Mouse (Mus musculus): ENCODE results near the gene Aatf. TPM values are rescaled to one million over a fixed set of nuclear protein-coding genes. Genes with fewer than 3 reads are reported as not detected.

Gene Aatf
- polyA plus RNA-seq, 1 experiment from 2014 or later = 28.2 TPM

DNA sequence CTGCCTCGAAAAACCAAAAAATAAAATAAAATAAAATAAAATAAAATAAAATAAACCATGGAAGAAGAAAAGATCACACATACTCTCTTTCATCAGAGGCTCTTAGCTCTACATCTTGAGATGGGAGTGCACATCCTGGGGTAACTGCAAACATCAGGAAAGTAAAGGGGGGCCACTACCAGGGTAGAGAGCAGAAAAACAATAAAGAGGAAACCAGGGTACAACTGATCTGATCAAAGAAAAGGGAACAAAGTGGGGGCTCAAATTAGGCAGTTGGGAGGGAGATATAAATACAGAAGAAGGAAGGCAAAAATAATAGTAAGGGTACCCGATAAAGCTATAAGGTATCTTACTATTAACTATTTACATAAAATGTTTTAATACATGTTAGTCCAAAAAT is 36.7 kb downstream of the Aatf start:
- H3K9me3 ChIP-seq (replicated peaks; ENCODE audit: control insufficient read depth, low read length) = no peaks in the 10 kb centered on the region
- no peak overlapping the region for H3K4me3 ChIP-seq (ENCODE audit: low read depth, low read length)
- H3K9ac ChIP-seq (ENCODE audit: low read depth, low read length) = no peak overlapping the region
- H3K4me2 ChIP-seq = no peak overlapping the region
- no peaks in the 10 kb centered on the region for H3K36me3 ChIP-seq (ENCODE audit: control insufficient read depth, insufficient read depth, low read length)
- 0 out of 2 replicates have a peak, but pooled peaks cover 3% of the 10 kb centered on the region for H3K4me1 ChIP-seq (ENCODE audit: control insufficient read depth, insufficient read depth, low read length)
- no peak for ATAC-seq (replicated peaks; ENCODE audit: insufficient number of reproducible peaks, low FRiP score, low TSS enrichment)
- no peaks in the 10 kb centered on the region for H3K27me3 ChIP-seq (ENCODE audit: control insufficient read depth, insufficient read depth, low read length)
- WGBS (ENCODE audit: insufficient replicate concordance) = 83% methylated on average over 2 of the region's 2 CpGs
- H3K27ac ChIP-seq (ENCODE audit: low read depth, low read length) = no peak overlapping the region

DNA sequence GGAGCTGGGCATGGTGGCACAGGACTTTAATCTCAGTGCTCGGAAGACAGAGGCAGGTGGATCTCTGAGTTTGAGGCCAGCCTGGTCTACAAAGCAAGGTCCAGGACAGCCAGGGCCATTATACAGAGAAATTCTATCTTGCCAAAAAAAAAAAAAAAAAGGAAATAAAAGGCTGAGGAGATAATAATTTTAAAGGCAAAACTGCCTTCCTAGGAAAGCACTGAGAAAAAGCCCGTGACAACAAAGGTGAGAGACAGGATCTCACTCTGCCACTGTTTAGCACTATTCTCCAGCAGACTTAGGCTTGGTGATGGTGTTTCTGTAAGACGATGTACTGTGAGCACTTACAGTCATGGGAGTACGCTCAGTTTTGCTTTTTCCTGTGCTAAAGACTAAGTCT is 37.3 kb downstream of the Aatf start:
- no peak overlapping the region for H3K9ac ChIP-seq (ENCODE audit: low read depth, low read length)
- no peak overlapping the region for H3K4me2 ChIP-seq
- no peak overlapping the region for H3K27ac ChIP-seq (ENCODE audit: low read depth, low read length)
- 95% methylated on average over 4 of the region's 4 CpGs for WGBS (ENCODE audit: insufficient replicate concordance)
- no peaks in the 10 kb centered on the region for H3K36me3 ChIP-seq (ENCODE audit: control insufficient read depth, insufficient read depth, low read length)
- no peak for ATAC-seq (replicated peaks; ENCODE audit: insufficient number of reproducible peaks, low FRiP score, low TSS enrichment)
- H3K4me1 ChIP-seq (ENCODE audit: control insufficient read depth, insufficient read depth, low read length) = 0 out of 2 replicates have a peak, but pooled peaks cover 3% of the 10 kb centered on the region
- no peak overlapping the region for H3K4me3 ChIP-seq (ENCODE audit: low read depth, low read length)
- no peaks in the 10 kb centered on the region for H3K9me3 ChIP-seq (replicated peaks; ENCODE audit: control insufficient read depth, low read length)
- no peaks in the 10 kb centered on the region for H3K27me3 ChIP-seq (ENCODE audit: control insufficient read depth, insufficient read depth, low read length)

DNA sequence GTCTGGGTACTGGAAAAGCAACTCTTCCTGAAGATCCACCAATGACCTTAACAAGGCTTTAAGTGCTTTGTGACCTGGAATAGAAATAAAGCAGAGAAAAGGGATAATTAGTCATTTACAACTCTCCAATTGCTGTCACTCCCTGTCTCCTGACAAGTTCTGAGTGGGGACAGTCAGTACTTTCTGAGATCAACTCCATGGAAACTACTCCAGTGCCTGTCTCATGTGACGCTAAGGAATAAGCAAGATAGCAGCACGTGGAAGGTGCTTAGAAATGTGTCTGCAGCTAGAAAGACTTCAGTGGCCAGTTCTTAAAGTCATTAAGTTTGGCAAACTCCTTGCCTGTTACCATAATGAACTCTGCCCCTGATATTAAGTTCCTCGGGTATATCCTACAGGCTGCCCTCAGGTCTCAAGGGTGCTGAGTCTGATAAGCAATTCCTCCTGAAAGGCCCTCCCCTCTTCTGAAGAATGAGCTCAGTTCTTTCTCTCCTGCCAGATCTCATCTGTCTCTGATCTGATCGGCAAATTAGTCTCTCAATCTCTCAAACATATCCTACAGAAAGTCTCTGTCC is 40.1 kb downstream of the Aatf start:
- Histone ChIP-seq H3K36me3 (ENCODE audit: control insufficient read depth, insufficient read depth, low read length) (peaks cover 5% of the 10 kb centered on the region), H3K27ac (ENCODE audit: low read depth, low read length) (no peak overlapping the region), H3K4me2 (no peak overlapping the region), H3K27me3 (ENCODE audit: control insufficient read depth, insufficient read depth, low read length) (no peaks in the 10 kb centered on the region), H3K4me1 (ENCODE audit: control insufficient read depth, insufficient read depth, low read length) (0 out of 2 replicates have a peak, but pooled peaks cover 3% of the 10 kb centered on the region), H3K4me3 (ENCODE audit: low read depth, low read length) (no peak overlapping the region), H3K9ac (ENCODE audit: low read depth, low read length) (no peak overlapping the region), H3K9me3 (replicated peaks; ENCODE audit: control insufficient read depth, low read length) (no peaks in the 10 kb centered on the region)
- ATAC-seq (replicated peaks; ENCODE audit: insufficient number of reproducible peaks, low FRiP score, low TSS enrichment) = no peak
- 54% methylated on average over 4 of the region's 4 CpGs for WGBS (ENCODE audit: insufficient replicate concordance)

DNA sequence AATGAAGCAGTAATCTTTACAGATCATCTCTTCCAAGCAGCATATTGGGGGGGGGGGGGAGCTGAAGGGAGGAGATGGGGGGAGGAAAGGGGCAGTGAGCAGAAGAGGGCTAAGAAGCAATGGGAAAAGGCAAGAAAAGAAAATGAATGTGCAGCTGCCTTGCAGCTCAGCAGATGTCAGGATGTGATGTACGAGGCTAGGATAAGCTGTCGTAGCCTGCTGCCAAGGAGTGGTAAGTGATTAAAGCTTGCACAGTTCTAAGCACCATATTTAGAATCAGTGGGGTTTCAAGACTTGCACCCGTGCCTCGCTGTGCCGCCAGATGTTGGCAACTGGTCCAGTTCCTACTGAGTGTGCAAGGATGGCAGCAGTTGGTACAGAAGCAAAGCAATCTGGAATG is 48.8 kb downstream of the Aatf start:
- Histone ChIP-seq H3K9me3 (replicated peaks; ENCODE audit: control insufficient read depth, low read length) (no peaks in the 10 kb centered on the region), H3K9ac (ENCODE audit: low read depth, low read length) (no peak overlapping the region), H3K4me1 (ENCODE audit: control insufficient read depth, insufficient read depth, low read length) (no peaks in the 10 kb centered on the region), H3K27ac (ENCODE audit: low read depth, low read length) (no peak overlapping the region), H3K4me2 (no peak overlapping the region), H3K36me3 (ENCODE audit: control insufficient read depth, insufficient read depth, low read length) (no peaks in the 10 kb centered on the region), H3K4me3 (ENCODE audit: low read depth, low read length) (no peak overlapping the region), H3K27me3 (ENCODE audit: control insufficient read depth, insufficient read depth, low read length) (no peaks in the 10 kb centered on the region)
- ATAC-seq (replicated peaks; ENCODE audit: insufficient number of reproducible peaks, low FRiP score, low TSS enrichment) = no peak
- 57% methylated on average over 5 of the region's 5 CpGs for WGBS (ENCODE audit: insufficient replicate concordance)

DNA sequence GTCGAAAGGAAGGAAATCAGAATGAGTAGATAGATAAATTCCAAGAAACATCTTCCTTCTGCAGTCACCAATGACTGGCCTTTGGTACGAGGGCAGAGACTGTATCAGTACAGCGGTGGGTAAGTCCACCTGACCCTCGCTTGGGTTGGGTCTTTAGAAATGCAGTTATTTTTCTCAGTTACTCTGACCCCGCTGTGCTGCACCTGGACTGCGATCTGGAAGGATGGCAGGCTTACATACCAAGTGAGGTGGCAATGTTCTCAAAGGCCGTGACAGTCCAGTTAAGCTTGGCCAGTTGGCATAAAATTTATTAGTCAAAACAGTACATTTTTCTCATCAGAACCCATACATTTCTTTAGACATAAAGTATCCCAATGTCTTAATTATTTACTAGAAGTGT is 59.4 kb downstream of the Aatf start:
- Histone ChIP-seq H3K9me3 (replicated peaks; ENCODE audit: control insufficient read depth, low read length) (no peaks in the 10 kb centered on the region), H3K27ac (ENCODE audit: low read depth, low read length) (no peak overlapping the region), H3K36me3 (ENCODE audit: control insufficient read depth, insufficient read depth, low read length) (no peaks in the 10 kb centered on the region), H3K27me3 (ENCODE audit: control insufficient read depth, insufficient read depth, low read length) (no peaks in the 10 kb centered on the region), H3K4me3 (ENCODE audit: low read depth, low read length) (no peak overlapping the region), H3K4me2 (no peak overlapping the region), H3K9ac (ENCODE audit: low read depth, low read length) (no peak overlapping the region), H3K4me1 (ENCODE audit: control insufficient read depth, insufficient read depth, low read length) (peaks cover 5% of the 10 kb centered on the region; the same call in 1 of the 2 replicates)
- ATAC-seq (replicated peaks; ENCODE audit: insufficient number of reproducible peaks, low FRiP score, low TSS enrichment) = no peak
- WGBS (ENCODE audit: insufficient replicate concordance) = 87% methylated on average over 7 of the region's 7 CpGs

DNA sequence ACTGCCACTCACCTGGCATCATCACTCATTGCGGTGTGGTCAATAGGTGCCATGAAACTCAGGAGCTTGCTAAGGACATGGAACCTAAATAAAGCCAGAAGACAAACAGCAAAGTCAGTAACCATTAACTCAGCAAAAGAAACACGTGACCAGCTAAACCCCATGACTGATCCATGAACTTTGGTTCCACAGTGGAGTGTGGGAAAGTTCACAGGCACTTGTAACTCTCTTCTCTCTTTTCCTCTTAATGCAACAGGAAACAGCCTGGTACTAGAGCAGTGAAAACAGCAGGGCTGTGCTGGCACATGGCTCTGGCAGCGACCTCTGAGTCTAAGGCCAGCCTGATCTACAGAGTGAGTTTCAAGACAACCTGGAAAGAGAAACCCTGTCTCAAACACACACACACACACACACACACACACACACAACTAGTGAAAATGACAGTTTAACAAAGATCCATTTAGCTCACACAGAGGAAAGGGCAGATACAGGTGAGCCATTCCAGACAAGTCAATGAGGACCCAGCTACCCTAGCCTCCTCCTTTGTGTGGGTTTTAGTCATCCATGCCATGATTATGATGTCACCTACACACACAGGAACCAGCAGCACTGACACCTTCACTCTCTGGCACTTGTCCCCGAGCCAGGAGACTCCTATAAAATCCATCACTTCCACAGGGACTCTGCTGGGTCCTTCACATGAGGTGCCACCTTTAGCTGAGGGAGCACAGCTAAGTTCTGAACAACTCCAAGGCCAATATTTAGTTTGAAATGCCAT is 70.6 kb downstream of the Aatf start:
- no peaks in the 10 kb centered on the region for H3K4me1 ChIP-seq (ENCODE audit: control insufficient read depth, insufficient read depth, low read length)
- ATAC-seq (replicated peaks; ENCODE audit: insufficient number of reproducible peaks, low FRiP score, low TSS enrichment) = no peak
- no peaks in the 10 kb centered on the region; the same call in none of the 2 replicates for H3K36me3 ChIP-seq (ENCODE audit: control insufficient read depth, insufficient read depth, low read length)
- no peak overlapping the region for H3K4me3 ChIP-seq (ENCODE audit: low read depth, low read length)
- no peaks in the 10 kb centered on the region for H3K27me3 ChIP-seq (ENCODE audit: control insufficient read depth, insufficient read depth, low read length)
- no peak overlapping the region for H3K27ac ChIP-seq (ENCODE audit: low read depth, low read length)
- H3K4me2 ChIP-seq = no peak overlapping the region
- H3K9ac ChIP-seq (ENCODE audit: low read depth, low read length) = no peak overlapping the region
- no peaks in the 10 kb centered on the region for H3K9me3 ChIP-seq (replicated peaks; ENCODE audit: control insufficient read depth, low read length)
- WGBS (ENCODE audit: insufficient replicate concordance) = 87% methylated on average over 4 of the region's 4 CpGs

DNA sequence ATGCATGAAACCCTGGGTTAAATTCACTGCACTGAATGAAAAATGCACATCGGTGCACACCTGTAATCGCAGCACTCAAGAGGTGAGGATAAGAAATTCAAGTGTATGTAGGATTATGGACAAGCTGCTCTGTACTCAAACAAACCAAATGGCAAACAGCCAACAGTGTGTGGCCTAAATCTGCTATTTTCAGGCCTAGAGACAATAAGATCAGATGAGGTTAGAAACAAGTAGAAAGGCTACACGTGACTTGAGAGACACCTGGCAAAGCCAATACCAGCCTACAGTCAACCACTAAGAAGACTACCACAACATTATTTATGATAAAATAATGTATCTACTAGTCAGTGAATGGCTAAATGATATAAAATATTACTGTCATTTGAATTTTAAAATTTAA is 72.9 kb downstream of the Aatf start:
- H3K27ac ChIP-seq (ENCODE audit: low read depth, low read length) = no peak overlapping the region
- H3K4me2 ChIP-seq = no peak overlapping the region
- WGBS (ENCODE audit: insufficient replicate concordance) = 91% methylated on average over 3 of the region's 3 CpGs
- no peaks in the 10 kb centered on the region for H3K9me3 ChIP-seq (replicated peaks; ENCODE audit: control insufficient read depth, low read length)
- H3K27me3 ChIP-seq (ENCODE audit: control insufficient read depth, insufficient read depth, low read length) = no peaks in the 10 kb centered on the region
- no peaks in the 10 kb centered on the region; the same call in none of the 2 replicates for H3K36me3 ChIP-seq (ENCODE audit: control insufficient read depth, insufficient read depth, low read length)
- no peak for ATAC-seq (replicated peaks; ENCODE audit: insufficient number of reproducible peaks, low FRiP score, low TSS enrichment)
- H3K4me3 ChIP-seq (ENCODE audit: low read depth, low read length) = no peak overlapping the region
- no peaks in the 10 kb centered on the region for H3K4me1 ChIP-seq (ENCODE audit: control insufficient read depth, insufficient read depth, low read length)
- no peak overlapping the region for H3K9ac ChIP-seq (ENCODE audit: low read depth, low read length)

DNA sequence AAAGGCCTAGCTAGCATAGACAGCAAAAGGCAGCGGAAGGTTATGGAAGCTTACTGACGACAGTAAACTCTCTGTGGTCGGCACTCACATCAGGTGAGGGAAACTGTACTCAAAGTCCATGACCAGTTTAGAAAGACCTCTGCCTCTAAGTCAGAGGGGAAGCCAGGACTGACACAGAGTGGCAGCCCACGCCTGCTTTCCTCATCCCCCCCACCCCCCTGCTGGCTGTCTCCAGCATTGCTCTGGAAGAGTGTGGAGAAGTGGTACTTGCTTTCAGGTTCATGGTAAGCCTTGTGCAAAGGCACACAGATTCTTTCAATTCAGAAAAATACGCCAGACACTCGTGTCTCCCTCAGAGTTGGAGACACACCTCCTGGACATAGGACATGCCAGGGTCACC is 78.4 kb downstream of the Aatf start:
- Histone ChIP-seq H3K4me1 (ENCODE audit: control insufficient read depth, insufficient read depth, low read length) (no peaks in the 10 kb centered on the region), H3K4me3 (ENCODE audit: low read depth, low read length) (no peak overlapping the region), H3K27ac (ENCODE audit: low read depth, low read length) (no peak overlapping the region), H3K36me3 (ENCODE audit: control insufficient read depth, insufficient read depth, low read length) (0 out of 2 replicates have a peak, but pooled peaks cover 2% of the 10 kb centered on the region), H3K27me3 (ENCODE audit: control insufficient read depth, insufficient read depth, low read length) (no peaks in the 10 kb centered on the region), H3K4me2 (no peak overlapping the region), H3K9me3 (replicated peaks; ENCODE audit: control insufficient read depth, low read length) (no peaks in the 10 kb centered on the region), H3K9ac (ENCODE audit: low read depth, low read length) (no peak overlapping the region)
- no peak for ATAC-seq (replicated peaks; ENCODE audit: insufficient number of reproducible peaks, low FRiP score, low TSS enrichment)
- 78% methylated on average over 6 of the region's 6 CpGs for WGBS (ENCODE audit: insufficient replicate concordance)

DNA sequence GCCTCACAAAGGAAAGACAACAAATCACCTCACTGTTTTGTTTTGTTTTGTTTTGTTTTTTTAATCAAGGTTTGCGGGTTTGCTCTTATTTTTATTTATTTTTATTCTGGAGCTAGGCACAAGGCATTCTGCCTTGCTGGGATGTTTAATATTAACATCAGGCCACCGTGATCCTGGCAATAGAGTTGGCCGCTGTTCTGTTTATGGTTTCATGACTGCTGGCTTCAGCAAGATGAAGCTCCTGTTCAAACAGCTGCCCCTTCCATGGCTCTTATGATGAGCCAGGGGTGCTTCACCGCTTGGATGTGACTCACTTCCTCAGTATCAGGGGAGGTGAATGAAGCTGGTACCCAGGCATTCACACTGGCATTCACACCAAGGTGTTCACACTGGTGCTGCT is 83.0 kb downstream of the Aatf start:
- H3K36me3 ChIP-seq (ENCODE audit: control insufficient read depth, insufficient read depth, low read length) = 0 out of 2 replicates have a peak, but pooled peaks cover 2% of the 10 kb centered on the region
- H3K27ac ChIP-seq (ENCODE audit: low read depth, low read length) = no peak overlapping the region
- WGBS (ENCODE audit: insufficient replicate concordance) = 79% methylated on average over 4 of the region's 4 CpGs
- ATAC-seq (replicated peaks; ENCODE audit: insufficient number of reproducible peaks, low FRiP score, low TSS enrichment) = no peak
- H3K27me3 ChIP-seq (ENCODE audit: control insufficient read depth, insufficient read depth, low read length) = no peaks in the 10 kb centered on the region
- no peak overlapping the region for H3K4me2 ChIP-seq
- H3K4me1 ChIP-seq (ENCODE audit: control insufficient read depth, insufficient read depth, low read length) = no peaks in the 10 kb centered on the region
- no peaks in the 10 kb centered on the region for H3K9me3 ChIP-seq (replicated peaks; ENCODE audit: control insufficient read depth, low read length)
- H3K9ac ChIP-seq (ENCODE audit: low read depth, low read length) = no peak overlapping the region
- no peak overlapping the region for H3K4me3 ChIP-seq (ENCODE audit: low read depth, low read length)
